Mouse (Mus musculus): ENCODE data around the gene Zranb3. TPM values are rescaled to one million over a fixed set of nuclear protein-coding genes. Genes with fewer than 3 reads are reported as not detected.
"Not testable (repeated sequence)": the region's sequence is repeated elsewhere in the genome, so short reads cannot be mapped to it uniquely, and the experiment has no call there.

Gene Zranb3
- total RNA-seq, 2 experiments from 2014 or later: 9.7 to 10.7 TPM

DNA sequence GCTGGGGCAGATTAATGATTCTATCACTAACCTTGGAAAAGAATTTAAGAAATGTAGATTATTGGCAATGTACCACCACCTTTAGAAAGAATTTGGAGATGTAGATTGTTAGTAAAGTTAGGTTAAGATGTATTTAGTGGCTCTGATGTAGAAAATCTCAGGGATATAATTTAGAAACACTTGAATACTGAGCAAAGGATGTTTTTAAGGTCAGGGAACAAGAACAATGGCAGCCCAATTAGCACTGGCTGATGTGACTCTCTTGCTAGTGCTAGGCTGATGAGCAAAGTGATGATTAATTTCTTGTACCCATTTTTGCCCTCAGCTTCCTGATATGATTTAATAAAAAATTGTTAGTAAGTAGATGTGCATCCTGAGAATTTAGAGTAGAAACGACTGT is 41.4 kb downstream of the Zranb3 start:
- DNase-seq (ENCODE audit: low spot score in 2 of 2): no peak

DNA sequence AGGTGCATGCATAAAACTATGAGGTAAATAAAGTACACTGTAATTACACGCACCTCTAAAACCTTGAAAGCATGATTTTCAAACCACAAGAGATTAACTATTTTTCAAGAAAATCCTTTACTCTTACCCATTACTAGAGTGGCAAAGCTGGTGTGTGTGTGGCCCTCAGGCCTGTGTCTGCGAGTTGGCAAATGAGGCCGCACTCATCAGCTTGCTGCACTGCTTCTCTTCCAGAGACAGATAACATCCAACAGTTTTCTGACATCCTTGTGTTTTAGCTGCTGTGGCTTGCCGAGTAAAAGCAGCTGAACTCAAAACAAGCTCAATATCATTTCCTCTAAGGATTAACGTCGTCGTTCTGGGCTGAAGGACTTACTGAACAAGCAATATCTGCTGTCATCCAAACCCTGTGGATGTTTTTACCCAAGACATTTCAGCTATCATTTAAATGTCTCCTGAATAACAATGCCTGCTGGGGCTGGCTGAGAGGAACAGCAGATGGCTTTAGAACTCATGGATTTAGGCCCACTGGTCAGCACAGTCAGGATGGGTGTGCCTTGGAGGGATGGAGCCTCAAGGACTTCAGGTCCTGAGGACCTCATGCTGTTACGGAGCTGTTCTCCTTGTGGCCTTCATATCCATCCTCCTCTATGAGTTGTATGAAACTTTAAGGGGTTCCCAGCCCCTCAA is 42.0 kb downstream of the Zranb3 start:
- no peak for DNase-seq (ENCODE audit: low spot score in 2 of 2)

DNA sequence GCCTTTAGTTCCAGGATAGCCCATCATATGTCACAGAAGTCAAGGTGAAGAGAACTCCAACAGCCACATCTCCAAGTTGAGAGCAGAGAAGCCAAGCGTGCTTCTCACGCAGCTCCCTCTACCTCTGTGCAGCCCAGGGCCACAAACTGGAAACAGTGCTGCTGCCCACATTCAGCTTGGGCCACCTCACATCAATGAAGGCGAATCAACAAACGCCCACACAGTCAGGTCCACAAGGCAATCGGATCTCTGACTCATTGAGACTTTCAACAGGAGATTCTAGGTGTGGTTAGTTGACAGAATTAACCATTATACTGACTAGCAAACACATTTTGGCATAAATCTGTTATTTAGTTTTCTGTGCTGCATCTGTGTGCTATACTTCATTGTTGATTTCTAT is 44.2 kb downstream of the Zranb3 start:
- DNase-seq (ENCODE audit: low spot score in 2 of 2): no peak

DNA sequence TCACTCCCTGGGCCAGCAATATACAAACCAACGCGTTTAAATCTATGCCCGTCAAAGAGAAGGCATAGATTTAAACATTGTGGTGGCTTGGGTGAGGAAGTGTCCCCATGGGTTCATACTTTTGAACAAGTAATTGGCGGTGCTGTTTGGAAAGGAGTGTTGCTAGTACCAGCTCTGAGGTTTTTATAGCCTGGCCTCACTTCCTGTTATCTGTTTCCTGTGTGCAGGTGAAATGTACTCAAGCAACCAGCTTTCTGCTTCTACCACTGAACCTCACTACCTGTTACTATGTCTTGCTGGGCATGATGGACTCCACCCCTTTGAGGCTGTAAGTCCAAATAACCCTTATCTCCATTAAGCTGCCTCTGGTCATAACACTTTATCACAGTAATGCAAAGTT is 45.6 kb downstream of the Zranb3 start:
- DNase-seq (ENCODE audit: low spot score in 2 of 2): no peak

DNA sequence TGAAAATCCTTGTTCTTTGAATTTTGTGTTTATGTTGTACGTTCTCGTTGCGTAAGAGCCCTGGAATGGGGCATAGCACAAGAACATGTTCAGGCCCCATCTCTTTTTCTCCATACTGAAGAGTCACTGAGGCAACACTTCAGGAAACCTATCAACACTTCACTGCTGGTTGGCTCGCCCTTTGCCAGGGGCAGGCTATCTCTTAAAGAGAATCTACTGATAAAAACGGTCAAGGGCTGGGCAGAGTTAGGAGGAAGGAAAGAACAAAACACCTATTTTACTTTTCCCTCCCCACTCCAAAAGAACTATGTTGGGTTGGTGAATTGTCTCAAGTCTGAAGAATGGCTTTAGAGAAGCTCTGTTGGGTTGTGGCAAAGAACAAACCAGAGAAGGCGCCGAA is 55.9 kb downstream of the Zranb3 start:
- DNase-seq (ENCODE audit: low spot score in 2 of 2): no peak

DNA sequence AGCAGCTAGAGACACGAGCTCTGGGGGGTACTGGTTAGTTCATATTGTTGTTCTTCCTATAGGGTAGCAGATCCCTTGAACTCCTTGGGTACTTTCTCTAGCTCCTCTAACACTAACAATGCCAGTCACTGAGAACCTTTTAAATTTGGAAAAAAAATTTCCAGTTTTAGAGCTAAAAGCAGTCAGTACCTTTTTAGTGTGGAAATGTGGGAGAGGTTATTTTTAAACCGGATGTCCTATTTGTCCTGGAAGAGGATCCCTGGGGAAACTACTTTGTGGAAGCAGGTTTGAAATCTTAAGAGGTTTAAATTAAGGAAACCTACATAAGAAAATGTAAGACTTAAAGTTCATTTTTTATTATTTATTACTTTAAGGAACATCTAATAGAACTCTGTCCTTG is 56.4 kb downstream of the Zranb3 start:
- no peak for DNase-seq (ENCODE audit: low spot score in 2 of 2)

DNA sequence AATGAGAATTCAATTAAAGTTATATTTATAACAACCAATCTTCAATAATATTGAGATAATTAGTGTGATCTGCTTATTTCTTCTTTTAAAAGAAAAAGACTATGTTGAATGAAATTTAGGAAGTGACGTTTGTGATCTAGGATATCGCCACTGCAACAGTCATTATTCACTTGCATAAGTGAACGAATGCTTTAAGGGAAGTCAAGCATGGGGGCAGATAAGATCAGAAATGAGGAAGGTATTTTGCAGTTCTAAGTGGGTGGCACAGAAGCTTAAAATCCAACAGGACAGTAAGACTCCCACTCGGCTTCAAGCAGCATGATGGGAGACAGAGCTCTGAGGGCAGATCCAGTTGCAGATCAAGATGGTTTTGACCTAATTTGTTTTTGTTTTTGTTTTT is 58.7 kb downstream of the Zranb3 start:
- DNase-seq (ENCODE audit: low spot score in 2 of 2): no peak

DNA sequence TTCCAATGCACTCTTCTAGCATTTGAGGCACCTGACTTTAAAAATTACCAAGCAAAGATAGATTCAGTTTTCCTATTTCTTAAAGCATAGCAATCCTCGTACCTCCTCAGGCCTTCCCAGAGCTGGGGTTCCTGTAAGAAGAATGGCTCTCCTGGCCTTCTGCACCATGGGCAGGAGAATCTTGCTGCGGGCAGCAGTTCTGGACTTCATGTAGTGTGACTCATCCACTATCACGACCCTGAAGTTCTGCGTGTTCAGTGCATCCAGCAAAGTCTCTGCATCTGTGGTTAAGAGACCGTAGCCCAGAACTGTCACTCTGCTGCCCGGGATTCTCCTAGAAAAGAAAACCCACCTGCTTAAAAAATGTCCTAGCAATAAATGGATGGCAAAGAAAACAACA is 66.6 kb downstream of the Zranb3 start:
- DNase-seq (ENCODE audit: low spot score in 2 of 2): no peak

DNA sequence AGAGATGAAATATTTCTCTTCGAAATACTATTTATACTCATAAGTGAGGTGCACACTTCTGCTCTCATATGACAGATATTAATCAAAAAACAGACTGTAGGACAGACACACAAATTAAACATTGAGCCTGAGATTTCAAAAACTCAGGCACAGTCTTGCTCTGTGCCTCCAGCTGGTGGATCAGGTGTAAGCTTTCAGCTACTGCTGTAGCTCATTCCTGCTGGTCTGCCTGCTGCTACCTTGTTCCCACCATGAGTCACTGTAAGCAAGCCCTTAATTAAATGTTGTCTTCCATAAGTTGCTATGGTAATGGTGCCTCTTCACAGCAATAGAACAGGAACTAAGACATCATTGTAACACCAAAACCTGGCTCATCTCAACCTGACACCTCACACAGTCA is 70.7 kb downstream of the Zranb3 start:
- DNase-seq (ENCODE audit: low spot score in 2 of 2): no peak

DNA sequence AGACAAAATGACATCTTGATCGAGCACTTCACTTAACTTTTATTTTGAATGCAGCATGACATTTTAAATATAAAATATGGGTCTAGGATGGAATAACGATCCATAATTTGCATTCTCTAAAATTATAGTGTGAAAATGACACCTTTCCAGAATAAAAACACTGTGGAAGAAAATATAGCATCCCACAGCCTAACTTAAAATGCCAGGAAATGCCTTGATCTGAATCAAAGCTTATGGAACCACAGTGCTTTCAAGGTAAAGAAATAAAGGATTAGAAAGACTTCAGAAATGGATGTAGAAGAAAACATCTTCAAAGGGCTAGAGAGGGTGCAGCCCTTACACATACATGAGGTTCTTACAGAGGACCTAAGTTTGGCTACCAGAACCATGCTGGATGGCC is 71.3 kb downstream of the Zranb3 start:
- DNase-seq (ENCODE audit: low spot score in 2 of 2): no peak

DNA sequence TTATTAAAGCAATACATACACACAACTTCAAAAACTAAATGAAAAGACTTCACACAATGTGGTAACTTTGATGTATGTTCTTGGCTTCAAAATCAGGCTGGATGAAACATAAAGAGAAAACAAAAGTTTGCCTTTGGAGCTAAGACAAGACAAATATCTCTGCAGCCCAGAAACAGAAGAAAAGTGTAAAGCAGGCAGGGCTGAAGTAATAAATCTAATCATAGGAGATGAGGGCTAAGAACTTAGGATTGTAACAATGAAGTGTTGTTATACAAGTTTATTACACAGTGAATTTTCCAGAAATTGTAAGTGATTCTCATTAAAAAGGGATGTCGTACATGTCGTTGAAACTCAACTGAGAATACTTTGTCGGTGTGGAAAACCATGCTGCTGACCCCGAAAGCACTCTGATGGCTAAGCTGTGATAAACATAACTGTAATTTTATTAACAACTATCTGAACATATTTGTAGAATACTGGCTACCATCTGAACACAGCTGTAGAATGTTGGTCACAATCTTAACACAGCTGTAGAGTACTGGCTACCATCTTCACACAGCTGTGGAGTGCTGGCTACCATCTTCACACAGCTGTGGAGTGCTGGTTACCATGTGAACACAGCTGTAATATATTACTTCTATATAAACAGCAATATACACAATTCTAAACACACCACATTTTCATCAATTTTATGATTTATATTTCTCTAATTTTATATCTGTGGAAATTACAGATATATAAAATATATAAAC is 78.3 kb downstream of the Zranb3 start:
- DNase-seq (ENCODE audit: low spot score in 2 of 2): no peak

DNA sequence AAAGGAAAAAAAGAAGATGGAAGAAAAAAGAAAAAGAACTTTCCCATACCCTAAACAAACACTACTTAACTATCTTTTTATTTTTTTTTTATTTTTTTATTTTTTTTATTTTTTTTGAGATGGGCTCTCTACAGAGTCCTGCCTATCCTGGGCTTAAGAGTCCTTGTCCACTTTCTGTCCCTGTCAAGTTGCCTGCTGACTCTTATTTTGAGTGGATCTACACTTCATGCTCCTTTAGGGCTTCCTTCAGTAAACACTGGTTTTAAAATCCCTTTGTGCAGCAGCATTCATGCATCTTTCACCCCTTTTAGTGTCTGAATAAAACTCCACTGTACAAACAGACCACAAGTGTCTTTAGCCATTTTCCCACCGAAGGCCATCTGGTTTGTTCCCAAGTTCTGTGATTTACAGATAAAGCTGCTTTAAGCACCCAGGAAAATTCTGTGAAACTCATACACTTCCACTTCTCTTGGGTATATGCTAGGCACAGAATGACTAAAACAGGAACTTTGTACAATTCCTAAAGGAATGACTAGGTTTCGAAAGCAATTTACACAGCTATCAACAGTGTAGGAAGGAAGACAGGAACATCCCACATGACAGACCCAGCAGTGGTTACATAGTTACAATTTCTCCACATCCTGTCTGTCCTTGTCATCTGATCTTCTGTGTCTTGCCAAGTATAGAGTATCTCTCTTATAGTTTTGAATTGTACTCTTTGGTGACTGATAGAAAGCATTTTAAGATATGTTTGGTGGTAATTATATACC is 82.7 kb downstream of the Zranb3 start:
- DNase-seq (ENCODE audit: low spot score in 2 of 2): no peak

DNA sequence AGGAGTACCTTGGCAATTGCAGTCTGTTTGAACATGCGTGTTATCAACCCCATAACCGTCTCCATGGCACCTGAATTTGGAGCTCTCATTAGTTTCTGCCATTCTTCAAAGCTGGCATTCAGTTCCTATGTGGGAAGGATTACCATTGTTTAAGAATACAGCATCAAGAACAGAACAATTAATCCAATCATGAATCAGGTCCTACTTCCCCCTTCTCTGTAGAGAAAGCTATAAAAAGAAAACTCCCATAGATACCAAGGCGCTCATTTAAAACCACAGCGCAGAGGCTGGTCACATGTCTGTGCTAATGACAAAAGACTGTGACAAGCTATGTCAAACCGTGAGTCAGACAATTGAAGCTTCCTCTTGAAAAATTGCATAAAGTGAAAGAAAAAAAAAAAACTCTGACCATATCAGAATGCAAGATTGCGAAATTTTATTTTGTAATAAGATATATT is 86.8 kb downstream of the Zranb3 start:
- no peak for DNase-seq (ENCODE audit: low spot score in 2 of 2)

DNA sequence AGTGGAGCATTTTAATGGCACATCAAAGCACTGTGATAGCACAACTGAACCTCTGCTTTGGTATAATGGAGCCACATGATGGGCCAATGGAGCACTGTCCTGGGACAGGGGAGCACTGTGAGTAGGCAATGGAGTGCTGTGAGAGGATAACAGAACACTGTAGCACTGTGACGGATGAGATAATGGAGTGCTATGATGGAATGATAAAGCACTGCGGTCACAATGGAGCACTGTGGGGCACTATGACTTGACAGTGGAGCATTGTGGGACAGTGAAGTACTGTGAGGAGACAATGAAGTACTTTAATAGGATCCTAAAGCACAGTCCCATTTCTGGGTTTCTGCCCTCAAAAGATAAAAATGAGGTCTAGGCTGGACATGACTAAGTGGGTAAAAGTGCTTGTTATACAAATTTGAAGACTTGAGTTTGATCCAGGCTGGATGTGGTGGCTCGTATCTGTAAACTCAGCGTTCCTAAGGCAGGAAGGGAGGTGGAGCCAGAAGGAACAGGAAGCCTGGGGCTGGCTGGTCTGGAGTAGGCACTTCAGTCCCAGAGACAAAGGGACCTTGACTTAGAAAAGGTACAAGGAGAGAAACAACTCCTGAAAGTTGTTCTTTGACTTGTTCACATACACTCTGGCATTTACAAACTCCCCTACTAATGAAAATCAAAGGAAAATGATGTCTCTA is 89.0 kb downstream of the Zranb3 start:
- DNase-seq (ENCODE audit: low spot score in 2 of 2): no peak

DNA sequence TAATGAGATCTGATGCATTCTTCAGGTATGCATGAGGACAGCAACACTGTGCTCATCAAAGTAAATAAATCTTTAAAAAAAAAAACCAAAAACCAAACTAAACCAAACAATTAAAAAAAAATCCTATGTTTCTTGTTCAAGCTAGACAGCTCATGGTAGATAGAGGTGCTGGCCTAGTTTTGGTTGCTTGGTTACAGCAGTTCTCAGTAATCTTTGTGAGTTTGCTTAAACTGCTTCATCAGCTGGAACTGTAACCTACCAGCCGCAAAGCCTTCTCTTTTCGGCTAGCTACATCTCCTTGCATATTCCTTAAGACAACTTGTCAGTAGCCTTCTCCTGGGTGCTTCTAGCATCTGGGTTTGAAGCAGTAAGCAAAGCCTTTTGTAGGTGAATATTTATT is 93.1 kb downstream of the Zranb3 start:
- DNase-seq (ENCODE audit: low spot score in 2 of 2): no peak

DNA sequence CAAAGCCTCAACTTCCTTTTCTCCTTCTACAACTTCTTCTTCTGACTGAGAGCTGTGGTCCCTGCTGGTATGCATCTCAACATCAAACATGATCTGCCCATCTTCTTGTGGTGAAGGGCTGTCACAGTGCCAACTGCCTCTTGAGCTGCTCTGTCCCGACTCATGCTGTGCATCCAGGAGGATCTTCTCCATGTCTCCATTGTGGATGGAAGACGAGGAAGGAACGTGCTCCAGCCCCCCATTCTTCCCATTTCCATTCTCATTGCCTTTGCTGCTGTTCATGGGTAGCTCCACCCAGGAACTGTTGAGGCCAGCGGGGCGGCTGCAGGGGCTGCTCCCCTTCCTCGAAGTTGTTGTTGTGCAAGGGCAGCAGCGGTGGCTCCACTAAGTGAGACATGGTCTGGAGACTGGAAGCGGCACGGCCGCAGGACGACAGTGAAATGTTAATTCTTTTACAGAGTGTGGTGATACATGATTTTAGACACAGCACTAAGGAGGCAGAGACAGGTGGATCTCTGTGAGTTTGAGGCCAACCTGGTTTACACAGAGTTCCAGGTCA is 96.7 kb downstream of the Zranb3 start:
- not testable (repeated sequence) for DNase-seq (ENCODE audit: low spot score in 2 of 2)

DNA sequence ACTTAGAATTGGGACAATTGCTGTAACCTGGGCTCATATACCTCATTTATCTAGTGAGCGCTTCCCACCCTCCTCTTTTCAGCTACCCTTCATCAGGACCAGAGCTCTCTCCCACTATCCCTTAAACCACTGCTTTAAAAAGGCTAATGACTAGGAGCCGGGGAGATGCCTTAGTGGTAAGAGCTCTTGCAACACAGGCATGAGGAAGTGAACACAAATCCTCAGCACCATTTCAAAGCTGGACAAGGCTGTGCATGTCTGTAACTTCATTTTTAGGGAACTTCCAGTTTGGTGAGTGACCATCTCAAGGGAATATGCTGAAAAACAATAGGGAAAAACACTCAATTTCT is 98.5 kb downstream of the Zranb3 start:
- no peak for DNase-seq (ENCODE audit: low spot score in 2 of 2)

DNA sequence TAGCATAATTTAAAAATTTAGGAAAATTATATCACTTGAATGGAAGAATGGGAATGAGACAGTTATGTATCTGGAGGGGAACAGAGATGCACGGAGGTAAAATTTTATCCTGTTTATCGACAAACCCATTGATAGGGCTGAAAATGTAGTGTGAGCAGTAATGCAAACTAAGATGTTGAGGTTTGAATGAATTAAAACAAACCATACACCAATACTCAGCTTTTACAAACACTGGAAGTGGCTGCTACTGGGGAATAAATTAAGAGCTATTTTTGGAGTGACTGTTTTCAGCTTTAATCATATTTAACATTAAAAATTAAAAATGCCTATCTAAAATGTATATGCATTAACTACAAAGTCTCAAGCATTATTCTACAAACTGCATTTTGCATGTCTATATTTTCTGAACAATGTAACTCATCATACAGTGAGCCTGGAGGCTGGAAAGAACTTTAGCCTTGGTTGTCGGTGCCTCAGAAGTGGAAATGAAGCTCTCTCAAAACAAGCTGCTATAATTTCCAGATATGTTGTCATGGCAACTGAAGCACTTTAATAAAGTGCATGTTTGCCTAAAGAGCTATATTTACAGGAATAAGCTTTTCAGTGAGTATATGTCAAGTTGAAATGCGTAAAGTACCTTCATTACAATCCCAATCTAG is 99.0 kb downstream of the Zranb3 start:
- no peak for DNase-seq (ENCODE audit: low spot score in 2 of 2)

DNA sequence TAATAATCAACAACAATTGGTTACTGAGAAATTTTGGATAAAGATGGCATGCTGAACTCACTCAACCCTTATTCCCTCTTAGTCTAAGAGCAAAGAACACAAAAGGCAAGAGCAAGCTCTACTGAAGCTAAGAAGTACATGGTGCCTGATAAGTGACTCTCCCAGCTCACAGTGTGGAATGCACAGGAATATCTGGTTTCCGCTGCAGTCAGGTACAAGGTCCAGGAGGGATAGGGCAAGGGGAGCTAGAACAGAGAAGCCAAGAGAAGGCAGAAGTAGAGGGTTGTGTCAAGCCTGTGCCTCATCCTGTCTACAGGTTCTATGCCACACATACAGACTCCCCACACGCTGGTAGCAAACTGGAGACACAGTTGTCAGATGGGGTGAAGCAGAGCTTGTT is 100.7 kb downstream of the Zranb3 start:
- DNase-seq (ENCODE audit: low spot score in 2 of 2): no peak

DNA sequence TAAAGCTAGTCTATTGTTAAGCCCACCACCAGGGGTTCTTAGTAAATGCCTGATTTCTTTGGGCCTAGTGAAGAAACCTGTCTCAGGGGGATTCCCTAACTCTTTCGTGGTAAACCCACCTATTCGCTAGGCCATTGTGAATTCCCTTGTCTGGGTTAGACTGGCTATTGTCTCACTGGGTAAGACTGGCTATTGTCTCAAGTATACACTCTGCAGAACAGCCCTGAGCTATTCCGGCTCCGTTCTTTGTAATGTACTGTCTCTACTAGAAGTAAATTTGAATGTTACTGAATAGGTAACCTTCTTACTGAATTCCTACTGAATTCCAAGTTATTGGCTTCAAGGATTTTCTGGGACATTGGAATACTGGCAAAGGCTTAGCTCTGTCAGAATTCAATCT is 101.9 kb downstream of the Zranb3 start:
- not testable (repeated sequence) for DNase-seq (ENCODE audit: low spot score in 2 of 2)

DNA sequence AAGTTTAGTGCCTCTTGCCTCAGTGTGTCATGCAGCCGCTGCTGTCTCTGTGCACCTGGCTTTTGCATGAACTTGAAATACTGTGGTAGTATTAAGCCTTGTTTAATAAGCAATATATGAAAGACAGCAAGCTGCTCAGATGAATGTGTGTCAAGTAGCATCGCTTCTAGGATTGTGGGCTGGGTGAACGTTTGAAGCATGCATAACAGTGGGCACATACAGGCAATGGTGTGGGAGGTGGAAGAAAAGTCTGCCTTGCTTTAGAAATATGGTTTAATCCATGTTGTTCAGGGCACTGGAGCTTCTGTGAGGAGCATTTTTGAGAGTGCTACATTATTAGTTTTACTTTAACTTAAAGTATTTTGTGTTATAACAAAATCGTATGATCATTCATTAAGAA is 109.0 kb downstream of the Zranb3 start:
- DNase-seq (ENCODE audit: low spot score in 2 of 2): no peak

Data from adrenal gland, postnatal 4 days (tissue).